Mouse (Mus musculus) layer of hippocampus, adult 8-10 months (tissue): ENCODE measurements around the gene Gzmb. TPM values are rescaled to one million over a fixed set of nuclear protein-coding genes. Genes with fewer than 3 reads are reported as not detected.

Source experiments
- total RNA-seq, 4 experiments: library from RNA; stranded (reverse); gene quantifications; 2 replicates each; pipeline ENCODE4 v1.2.4; 2022

The Gzmb gene
- total RNA-seq, 4 experiments from 2014 or later = not detected

Other genes with a start within 250 kb of the Gzmb start
- gene Mcpt1, start 244.3 kb downstream of the Gzmb start, total RNA-seq = not detected
- gene Mcpt9, start 231.8 kb downstream of the Gzmb start, total RNA-seq = not detected
- gene Mcpt2, start 220.2 kb downstream of the Gzmb start, total RNA-seq = not detected
- under 1 TPM in 2 of 4 experiments, not detected in 2; 0.57 to 0.58 TPM for gene Mcpt4, start 199.9 kb downstream of the Gzmb start, total RNA-seq
- not detected for gene Mcpt8, start 177.0 kb downstream of the Gzmb start, total RNA-seq
- gene Ctsg, start 159.7 kb downstream of the Gzmb start, total RNA-seq = not detected
- not detected for gene Gzme, start 141.6 kb downstream of the Gzmb start, total RNA-seq
- gene Gzmd, start 129.7 kb downstream of the Gzmb start, total RNA-seq = not detected
- gene Gzmg, start 102.7 kb downstream of the Gzmb start, total RNA-seq = not detected
- not detected for gene Gzmn, start 87.7 kb downstream of the Gzmb start, total RNA-seq
- gene Gzmf, start 50.8 kb downstream of the Gzmb start, total RNA-seq = not detected
- gene Gzmc, start 27.6 kb downstream of the Gzmb start, total RNA-seq = not detected
- not detected for gene Atp12a, start 102.8 kb upstream of the Gzmb start, total RNA-seq
- gene Rnf17, start 140.3 kb upstream of the Gzmb start, total RNA-seq = 1 to 10 TPM in 1 of 4 experiments, under 1 TPM in 3; 0.68 to 2.0 (median 0.84) TPM